Comparison of ENCODE assay signal across 8 mouse cellular contexts in the genomic region with DNA sequence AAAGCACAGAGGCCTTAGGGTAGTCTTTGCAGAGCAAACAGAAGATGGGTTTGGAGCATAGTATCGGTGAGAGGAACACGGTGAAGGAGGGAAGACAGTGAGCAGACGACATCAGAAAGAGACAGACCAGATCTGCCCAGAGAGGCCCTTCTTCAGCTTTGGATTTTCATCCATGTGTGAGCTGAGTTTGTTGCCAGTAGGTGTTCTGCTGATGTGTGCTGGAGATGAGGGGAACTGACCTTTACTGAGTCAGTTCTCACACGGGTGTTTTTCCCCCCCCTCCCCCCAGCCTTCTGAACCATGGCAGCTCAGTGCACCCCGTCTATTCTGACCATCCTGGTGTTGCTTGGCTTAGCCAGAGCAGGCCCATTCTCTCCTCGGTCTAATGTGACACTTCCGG. TPM values are rescaled to one million over a fixed set of nuclear protein-coding genes. Genes with fewer than 3 reads are reported as not detected.
DNase-seq lines count a peak whose midpoint lies in the region; ATAC-seq and TF ChIP-seq lines count a peak whose summit lies in the region.

Gene Tnxb, plus strand, starts transcription at position 301 of the 400 bp plus-strand sequence.

- no peak within 1 kb of the TSS for H3K9ac ChIP-seq in lung, embryonic 16.5 days (ENCODE audit: low read length)
- peak within 1 kb of the TSS; percentile 37; the same call in 1 of the 2 replicates for H3K9ac ChIP-seq in hindbrain, postnatal 0 days (replicated peaks; ENCODE audit: low read length)

- H3K27me3 ChIP-seq in lung, embryonic 16.5 days (ENCODE audit: control insufficient read depth, insufficient read depth, low read depth, low read length): peaks cover 50% of the 10 kb centered on the region
- H3K27me3 ChIP-seq in hindbrain, postnatal 0 days (ENCODE audit: insufficient read depth, low read length): peaks cover 31% of the 10 kb centered on the region
- H3K27me3 ChIP-seq in small intestine, adult 2 months (ENCODE audit: control insufficient read depth, insufficient read depth, low read length): peaks cover 34% of the 10 kb centered on the region

- ATAC-seq in lung, embryonic 16.5 days (ENCODE audit: low read depth): no peak
- ATAC-seq in hindbrain, postnatal 0 days: no peak
- no peak for ATAC-seq in cerebellum, adult (ENCODE audit: insufficient number of reproducible peaks, low FRiP score, low TSS enrichment)

- H3K36me3 ChIP-seq in lung, embryonic 16.5 days (ENCODE audit: control insufficient read depth, insufficient read depth, low read length): no peaks in the 10 kb centered on the region
- no peaks in the 10 kb centered on the region for H3K36me3 ChIP-seq in hindbrain, postnatal 0 days (ENCODE audit: insufficient read depth, low read length)
- no peaks in the 10 kb centered on the region for H3K36me3 ChIP-seq in small intestine, adult 2 months (ENCODE audit: control insufficient read depth, insufficient read depth, low read length)

- peak within 1 kb of the TSS; percentile 40 for H3K4me3 ChIP-seq in lung, embryonic 16.5 days (ENCODE audit: low read length)
- H3K4me3 ChIP-seq in hindbrain, postnatal 0 days (ENCODE audit: low read length): peak within 1 kb of the TSS; percentile 33
- peak within 1 kb of the TSS; percentile 8; the same call in 1 of the 2 replicates for H3K4me3 ChIP-seq in small intestine, adult 2 months (ENCODE audit: low read depth, low read length)

- H3K4me1 ChIP-seq in lung, embryonic 16.5 days (replicated peaks; ENCODE audit: control insufficient read depth, insufficient read depth, low read length): peaks cover 15% of the 10 kb centered on the region
- peaks cover 8% of the 10 kb centered on the region; the same call in 1 of the 2 replicates for H3K4me1 ChIP-seq in hindbrain, postnatal 0 days (ENCODE audit: insufficient read depth, low read length)
- peaks cover 7% of the 10 kb centered on the region for H3K4me1 ChIP-seq in small intestine, adult 2 months (ENCODE audit: control insufficient read depth, insufficient read depth, insufficient read length, low read length)

- 56% methylated on average over 7 of the region's 7 CpGs for WGBS in lung, embryonic 16.5 days
- 65% methylated on average over 7 of the region's 7 CpGs for WGBS in hindbrain, postnatal 0 days
- WGBS in small intestine, adult 2 months: 55% methylated on average over 7 of the region's 7 CpGs

- no peak for TF ChIP-seq CTCF in hindbrain, postnatal 0 days (IDR thresholded peaks at IDR 0.05; ENCODE audit: low read depth)
- TF ChIP-seq CTCF in small intestine, adult 2 months (IDR thresholded peaks at IDR 0.05; ENCODE audit: extremely low read depth, insufficient read length, insufficient replicate concordance, low read depth, low read length): no peak

- DNase-seq in lung, postnatal 25 days (ENCODE audit: low spot score): no peak
- DNase-seq in gastrocnemius, adult 8-10 months (ENCODE audit: low spot score in 2 of 2): no peak
- DNase-seq in hindbrain, postnatal 0 days (ENCODE audit: low spot score): no peak
- DNase-seq in cerebellum, postnatal 36 days: no peak
- no peak for DNase-seq in urinary bladder, postnatal 36 days (ENCODE audit: low spot score in 2 of 2)

- no peak within 1 kb of the TSS for H3K27ac ChIP-seq in lung, embryonic 16.5 days (ENCODE audit: low read length)
- no peak within 1 kb of the TSS for H3K27ac ChIP-seq in hindbrain, postnatal 0 days
- no peak within 1 kb of the TSS for H3K27ac ChIP-seq in small intestine, adult 2 months (ENCODE audit: insufficient read depth, low read depth, low read length)

- H3K4me2 ChIP-seq in lung, embryonic 16.5 days (ENCODE audit: low read depth, low read length): peak within 1 kb of the TSS; percentile 57
- H3K4me2 ChIP-seq in hindbrain, postnatal 0 days (ENCODE audit: low read depth, low read length): peak within 1 kb of the TSS; percentile 52

- no peak for TF ChIP-seq POLR2A in small intestine, adult 2 months (IDR thresholded peaks at IDR 0.05; ENCODE audit: low read depth, low read length)

- no peaks in the 10 kb centered on the region for H3K9me3 ChIP-seq in lung, embryonic 16.5 days (ENCODE audit: control insufficient read depth, low read length)
- H3K9me3 ChIP-seq in hindbrain, postnatal 0 days (ENCODE audit: low read length): no peaks in the 10 kb centered on the region

RNA-seq across cellular contexts. Expression of gene Tnxb, which starts in this region (rescaled TPM):
- 0.62 and 1.1 TPM in 2 replicates for polyA plus RNA-seq in lung, embryonic 16.5 days (2015; fragmentation: Nextera tagmentation; extraction: Ambion mirVana)
- total RNA-seq in gastrocnemius, adult 8-10 months (2022): 10 to 100 TPM; 18.1 to 27.4 (median 23.3) TPM
- total RNA-seq in hindbrain, postnatal 0 days (2014; rRNA removed): 3.1 and 4.0 TPM in 2 replicates
- polyA plus RNA-seq in hindbrain, postnatal 0 days (2015; fragmentation: Nextera tagmentation; extraction: Ambion mirVana): 0.16 and 0.28 TPM in 2 replicates
- polyA plus RNA-seq in small intestine, adult 2 months (2012; rRNA removed): 12.1 and 12.5 TPM in 2 replicates
